Mouse (Mus musculus) brain, embryonic 14.5 days (tissue): ENCODE measurements around the gene A3galt2. TPM values are rescaled to one million over a fixed set of nuclear protein-coding genes. Genes with fewer than 3 reads are reported as not detected.

Experiments used
- DNase-seq: peaks from one replicate; pipeline ENCODE4 v3.0.0-alpha.2; 2011; ENCODE audit warnings: low read depth
- CTCF ChIP-seq: fragments of 200-500 bp; IDR thresholded peaks from 2 replicates; pipeline ENCODE4 v1.5.1; 2012; ENCODE audit warnings: inconsistent platforms, mild to moderate bottlenecking, moderate library complexity, borderline replicate concordance; ENCODE audit not compliant: insufficient read depth, insufficient read length; ENCODE audit errors: extremely low read depth
- POLR2A ChIP-seq: fragments of 200-500 bp; IDR thresholded peaks from 2 replicates; pipeline ENCODE4 v1.6.1; 2012; ENCODE audit warnings: mild to moderate bottlenecking, inconsistent platforms, borderline replicate concordance; ENCODE audit not compliant: poor library complexity, insufficient read depth, insufficient read length, severe bottlenecking; ENCODE audit errors: extremely low read depth
- polyA plus RNA-seq: library from polyadenylated mRNA; depleted of rRNA; stranded (reverse); fragments of >200 nt; gene quantifications from 2 replicates; pipeline ENCODE4 v1.2.3, GENCODE M21; 2012; rRNA removed

Gene A3galt2
- polyA plus RNA-seq, 1 experiment, result 4.6 TPM

DNA sequence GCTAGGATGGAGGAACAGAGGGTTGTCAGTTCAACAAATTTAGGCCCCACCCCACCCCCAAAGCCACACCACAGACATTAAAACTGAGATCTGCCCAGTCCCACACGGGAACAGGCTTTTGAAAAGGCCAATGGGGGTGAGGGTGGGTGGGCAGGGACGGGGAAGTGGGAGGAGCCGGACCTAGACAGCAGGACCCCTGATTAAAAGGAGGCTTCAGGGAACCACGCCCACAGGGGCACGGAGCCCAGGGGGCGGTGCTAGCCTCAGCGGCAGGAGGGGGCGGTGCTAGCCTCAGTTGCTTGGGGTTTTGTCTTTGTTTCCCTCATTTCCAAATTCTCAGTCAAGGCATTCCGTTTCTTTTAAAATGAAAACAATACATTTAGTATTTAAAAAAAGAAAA lies 40.4 kb downstream of the A3galt2 start:
- TF ChIP-seq POLR2A (no peak), CTCF (no peak)
- peak; percentile 89 for DNase-seq

DNA sequence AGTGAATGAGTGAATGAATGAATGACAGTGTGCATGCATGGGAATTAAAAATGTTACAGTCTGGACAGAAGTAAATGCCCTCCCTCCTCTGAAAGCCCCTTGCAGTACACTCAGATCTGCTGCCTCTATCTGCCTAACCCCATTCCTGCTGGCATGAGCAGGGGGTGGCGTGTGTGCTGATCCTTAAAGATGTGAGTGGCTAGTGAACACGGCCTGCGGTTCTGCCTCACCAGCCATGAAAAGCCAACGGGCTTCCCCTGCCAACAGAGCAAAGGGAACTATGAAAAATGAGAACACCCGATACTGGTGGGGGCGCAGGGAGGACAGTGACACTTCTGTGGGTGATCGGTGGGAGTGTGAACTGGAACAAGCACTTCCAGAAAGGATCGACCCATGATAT lies 41.6 kb downstream of the A3galt2 start:
- TF ChIP-seq POLR2A (no peak), CTCF (no peak)
- no peak for DNase-seq

DNA sequence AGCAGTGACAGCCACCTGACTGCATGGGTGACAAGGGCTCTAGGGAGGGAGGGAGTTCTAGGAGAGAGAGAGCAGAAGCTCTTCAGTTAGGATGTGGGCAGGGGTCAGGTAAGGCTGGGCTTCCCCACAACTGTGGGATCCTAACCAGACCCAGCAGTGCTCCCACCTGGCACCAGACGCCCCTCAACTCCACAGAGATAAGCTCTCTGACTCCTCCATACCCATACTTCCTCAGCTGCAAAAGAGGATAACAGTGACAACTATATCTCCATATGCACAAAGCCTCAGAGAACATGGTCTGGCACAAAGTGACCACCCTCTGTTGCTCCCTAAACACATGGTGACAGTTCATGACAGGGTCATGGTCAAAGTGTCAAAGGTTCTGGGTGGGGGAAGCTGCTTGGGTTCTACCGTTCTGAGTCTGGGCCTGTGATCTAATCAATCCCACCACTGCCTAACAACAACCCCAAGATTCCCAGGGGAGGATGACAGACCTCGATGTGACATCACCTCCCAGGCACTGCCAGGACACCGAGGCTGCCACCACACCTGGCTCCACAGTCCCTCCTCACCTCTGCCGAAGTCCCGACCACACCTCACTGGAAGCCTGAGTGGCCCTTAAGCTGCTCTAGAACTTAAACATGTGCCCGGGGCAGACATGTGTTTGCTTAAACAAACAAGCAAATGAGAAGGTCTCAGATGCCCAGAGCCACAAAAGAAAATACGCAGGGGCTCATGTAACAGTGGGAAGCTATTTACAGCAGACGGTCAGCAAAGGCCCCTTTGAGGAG lies 46.7 kb downstream of the A3galt2 start:
- TF ChIP-seq POLR2A, result no peak
- no peak for TF ChIP-seq CTCF
- DNase-seq, result no peak

DNA sequence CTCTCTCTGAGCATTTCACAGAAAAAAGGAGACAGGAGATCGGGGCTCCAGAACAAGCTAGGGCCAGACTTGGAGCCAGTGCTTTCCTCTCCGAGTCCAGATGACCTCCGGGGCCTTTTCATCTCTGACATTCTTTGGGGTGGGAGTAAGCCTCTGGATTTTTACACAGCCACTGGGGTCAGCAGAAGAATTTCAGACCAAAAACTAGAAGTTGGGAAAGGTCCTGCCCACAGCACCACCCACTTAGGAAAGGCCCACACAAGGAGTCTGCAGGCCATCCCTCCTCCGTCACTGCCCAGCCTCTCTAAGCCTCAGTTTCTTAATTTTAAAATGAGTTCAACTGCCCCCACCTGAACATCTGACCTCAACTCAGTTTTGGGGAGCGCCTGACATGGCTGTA lies 48.4 kb downstream of the A3galt2 start:
- no peak for DNase-seq
- TF ChIP-seq CTCF (no peak), POLR2A (no peak)

DNA sequence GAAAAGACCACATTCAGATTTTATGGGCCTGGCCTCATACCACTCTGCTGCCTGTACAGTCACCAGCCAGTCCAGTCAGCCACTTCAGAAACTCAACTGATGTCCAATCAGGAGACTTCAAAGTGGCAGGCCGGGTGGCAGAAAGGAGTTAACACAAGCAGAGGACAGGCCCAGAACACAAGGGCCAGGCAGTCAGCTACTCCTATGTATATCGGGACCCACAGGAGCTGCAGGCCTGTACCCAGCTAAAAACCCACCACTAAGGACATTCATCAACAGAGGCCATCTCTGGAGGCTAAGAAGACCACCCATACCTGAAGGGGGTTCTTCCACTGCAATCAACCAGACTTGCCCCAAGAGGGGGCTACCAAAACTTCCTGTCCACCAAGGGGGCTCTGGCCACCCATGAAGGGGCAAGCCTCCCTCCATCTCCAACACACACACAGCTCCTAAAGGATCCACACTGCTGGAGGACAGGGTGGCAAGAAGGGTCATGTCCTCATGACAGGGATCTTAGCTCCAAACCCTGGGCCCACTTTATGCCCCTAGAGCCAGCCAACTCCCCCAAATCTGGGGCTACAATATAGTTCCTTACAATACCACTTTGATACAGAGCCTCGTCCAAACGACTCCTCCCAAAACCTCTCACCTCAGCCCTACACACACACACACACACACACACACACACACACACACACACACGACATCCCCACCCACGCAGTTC lies 49.4 kb downstream of the A3galt2 start:
- peak; percentile 27 for DNase-seq
- TF ChIP-seq CTCF, result no peak
- no peak for TF ChIP-seq POLR2A

DNA sequence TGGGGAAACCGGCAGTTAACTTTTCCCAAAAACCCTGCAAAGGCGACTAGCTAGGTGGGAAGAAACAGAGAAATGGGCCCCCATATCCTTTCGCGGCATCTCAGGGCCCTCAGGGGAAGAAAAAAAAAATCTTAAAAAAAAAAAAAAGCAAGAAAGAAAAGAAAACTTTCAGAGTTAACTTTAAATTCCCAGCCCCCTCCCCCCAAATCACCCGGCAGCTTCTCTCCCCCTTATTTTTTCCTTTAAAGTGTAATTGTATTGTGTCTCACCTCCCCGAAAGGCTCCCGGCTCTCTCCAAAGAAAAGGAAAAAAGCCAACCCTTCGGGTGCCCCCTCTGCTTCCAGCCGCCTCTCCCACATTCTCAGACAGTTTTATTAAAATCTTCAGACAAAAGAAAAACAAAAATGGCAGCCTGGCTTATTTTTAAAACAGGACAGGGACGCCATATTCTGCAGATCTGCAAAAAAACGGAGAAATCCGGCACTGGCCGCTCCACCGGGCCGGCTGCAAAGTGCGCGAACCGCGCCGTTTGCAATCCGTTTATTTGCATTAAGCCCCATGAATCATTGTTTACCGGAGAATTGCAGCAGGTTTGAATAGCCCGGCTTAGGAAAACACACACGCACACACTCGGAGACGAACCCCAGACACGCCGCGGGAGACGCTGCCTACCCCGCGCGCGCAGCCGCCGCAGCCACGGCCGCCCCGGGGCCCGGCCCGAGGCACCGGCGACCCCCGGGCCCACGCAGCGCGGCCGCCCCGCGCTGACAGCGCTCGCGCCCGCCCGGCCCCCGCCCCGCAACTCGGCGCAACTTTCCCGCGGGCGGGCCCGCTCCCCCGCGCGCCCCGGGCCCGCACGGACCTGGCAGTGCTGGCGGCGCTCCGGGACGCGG lies 50.2 kb downstream of the A3galt2 start:
- DNase-seq, result peak; percentile 72
- no peak for TF ChIP-seq CTCF
- TF ChIP-seq POLR2A, result 0 out of 2 replicates have a peak, but pooled peaks have one; percentile 23

DNA sequence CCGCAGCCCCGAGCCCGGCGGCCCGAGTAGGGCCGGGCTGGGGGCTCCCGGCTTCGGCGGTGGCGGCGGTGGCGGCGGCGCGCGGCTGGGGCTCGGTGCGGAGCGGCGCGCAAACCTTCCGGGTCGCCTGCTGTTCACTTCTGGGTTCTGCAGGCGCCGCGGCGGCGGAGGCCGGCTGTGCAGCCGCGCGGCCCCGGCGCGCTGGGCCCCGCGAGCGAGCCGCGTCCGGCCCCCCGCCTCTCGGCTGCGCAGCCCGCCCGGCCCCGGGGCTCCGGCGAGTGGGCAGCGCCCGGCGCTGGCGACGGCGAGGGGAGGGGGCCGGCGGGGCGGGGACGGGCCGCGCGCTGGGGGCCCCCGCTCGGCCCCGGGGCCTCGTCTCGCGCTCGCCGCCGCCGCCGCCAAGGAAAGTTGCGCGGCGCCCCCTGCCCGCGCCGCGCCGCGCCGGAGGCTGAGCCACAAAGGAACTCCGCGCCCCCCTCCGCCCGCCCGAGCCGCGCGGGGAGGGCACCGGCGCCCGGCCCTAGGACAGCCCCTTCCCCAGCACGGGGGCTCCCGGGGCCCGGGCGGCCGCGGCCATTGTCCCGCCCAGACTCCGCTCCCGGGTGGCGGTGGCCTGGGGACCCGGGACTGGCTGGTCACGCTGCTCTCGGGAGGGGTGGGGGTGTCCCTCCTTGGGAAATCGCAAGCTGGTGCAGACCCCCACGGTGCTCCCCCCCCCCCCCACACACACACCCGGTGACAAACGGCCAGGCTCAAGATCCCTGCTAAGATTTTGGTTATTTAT lies 51.1 kb downstream of the A3galt2 start, which contains the start of gene Zfp362:
Gene Zfp362, minus strand, starts transcription at position 3 of the 784 bp plus-strand sequence.
- peak; percentile 71 for DNase-seq
- TF ChIP-seq CTCF (no peak), POLR2A (peak; percentile 53)

DNA sequence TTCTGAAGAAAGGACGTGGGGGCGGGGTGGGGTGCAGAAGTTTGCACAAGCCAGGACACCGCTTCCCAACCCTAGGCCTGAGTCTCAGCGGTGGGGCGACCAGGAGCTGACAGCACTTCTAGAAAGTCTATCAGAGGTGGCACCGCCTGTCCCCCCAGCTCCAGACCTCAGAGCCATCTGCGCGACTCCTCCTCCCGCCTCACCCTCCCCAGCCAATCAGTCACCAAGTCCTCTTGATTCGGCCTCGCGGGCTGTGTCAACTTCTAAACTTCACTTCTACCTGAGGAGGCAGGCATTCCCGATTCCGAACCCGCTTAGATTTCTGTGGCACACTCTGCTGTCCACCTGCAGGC lies 51.6 kb downstream of the A3galt2 start:
- peak; percentile 88 for DNase-seq
- peak; percentile 50; the same call in 1 of the 2 replicates for TF ChIP-seq POLR2A
- TF ChIP-seq CTCF, result no peak

DNA sequence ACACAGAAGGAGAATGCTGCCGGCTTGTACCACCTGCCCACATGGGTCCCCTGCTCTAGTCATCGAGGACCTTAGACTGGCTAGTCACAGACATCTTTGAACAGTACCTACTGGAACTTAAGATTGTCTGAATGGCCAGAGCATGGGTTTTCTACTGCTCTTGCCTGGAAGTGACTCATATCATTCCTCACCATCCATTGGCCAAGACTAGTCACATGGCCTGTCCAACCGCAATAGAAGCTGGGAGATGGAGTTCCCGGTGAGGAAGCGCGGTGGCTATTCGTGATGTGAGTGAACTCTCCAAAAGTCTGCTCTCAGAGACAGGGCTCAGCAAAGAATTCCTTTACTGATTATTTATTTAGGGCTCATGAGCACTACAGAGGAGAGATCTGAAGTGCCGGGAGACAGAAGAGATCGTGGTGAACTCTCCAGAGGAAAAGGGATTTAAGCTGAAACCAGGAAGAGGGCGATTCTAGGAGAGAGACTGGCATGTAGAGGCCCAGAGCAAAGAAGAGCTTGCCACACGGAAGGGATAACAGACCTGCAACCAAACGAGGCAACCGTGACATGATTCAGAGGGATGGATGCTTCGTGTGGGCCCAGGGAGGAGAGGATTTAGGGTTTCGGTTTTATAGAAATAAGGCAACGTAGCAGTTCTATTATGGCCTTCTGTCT lies 56.4 kb downstream of the A3galt2 start:
- DNase-seq, result peak; percentile 97
- TF ChIP-seq POLR2A, result no peak
- TF ChIP-seq CTCF, result no peak; the same call in 1 of the 2 replicates

DNA sequence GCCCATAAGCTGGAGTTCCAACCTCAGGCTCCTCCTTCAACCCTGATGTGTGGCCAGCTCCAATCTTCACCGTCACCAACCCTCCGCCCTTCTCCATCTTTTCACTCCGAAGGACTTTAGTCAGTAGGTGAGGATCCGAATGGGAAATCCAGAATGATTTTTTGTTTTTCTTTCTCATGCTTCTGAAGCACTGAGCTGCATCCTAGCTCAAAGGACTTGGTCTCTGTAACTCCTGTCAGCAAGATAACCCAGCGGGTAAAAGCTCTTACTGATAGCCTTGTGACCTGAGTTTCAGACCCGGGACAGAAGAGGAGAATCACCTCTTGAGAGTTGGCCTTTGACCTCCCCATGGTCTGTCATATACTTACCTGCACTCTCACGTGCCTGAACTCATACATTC lies 61.8 kb downstream of the A3galt2 start:
- DNase-seq, result no peak
- TF ChIP-seq CTCF (no peak), POLR2A (no peak)

Other genes starting within 250 kb of the A3galt2 start
- 5.4 and 5.6 TPM in 2 replicates for gene Zscan20, start 145.3 kb upstream of the A3galt2 start, polyA plus RNA-seq
- 1.9 and 2.1 TPM in 2 replicates for gene Tlr12, start 136.7 kb upstream of the A3galt2 start, polyA plus RNA-seq
- gene Phc2, start 100.7 kb upstream of the A3galt2 start, polyA plus RNA-seq, result 193 and 196 TPM in 2 replicates
- gene Zfp362, start 50.7 kb downstream of the A3galt2 start, polyA plus RNA-seq, result 70.0 and 94.1 TPM in 2 replicates
- 15.4 and 33.5 TPM in 2 replicates for gene Trim62, start 128.2 kb downstream of the A3galt2 start, polyA plus RNA-seq
- gene Azin2, start 207.1 kb downstream of the A3galt2 start, polyA plus RNA-seq, result 14.3 and 15.8 TPM in 2 replicates
- gene Ak2, start 236.6 kb downstream of the A3galt2 start, polyA plus RNA-seq, result 54.3 and 68.4 TPM in 2 replicates